Mouse (Mus musculus): ENCODE data around the gene Csrp1.

DNA sequence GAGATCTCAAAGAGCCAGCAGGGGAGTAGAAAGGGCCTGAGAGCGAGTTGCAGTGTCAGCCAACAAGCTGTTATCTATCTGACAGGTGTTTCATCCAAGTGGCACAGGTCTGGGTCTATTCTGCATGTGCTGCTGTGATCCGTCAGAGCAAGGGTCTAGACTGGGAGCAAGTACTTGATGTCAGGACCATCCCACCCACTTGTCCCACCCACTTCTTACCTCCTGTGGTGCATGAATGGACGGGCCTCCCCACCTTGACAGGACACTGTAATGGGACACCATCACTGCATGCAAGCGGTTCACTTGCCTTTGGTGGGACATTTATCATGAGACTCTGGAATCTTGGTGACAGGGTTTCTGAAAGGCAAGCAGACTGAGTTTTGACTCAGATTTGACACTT is 10.0 kb downstream of the Csrp1 start:
- TF ChIP-seq CTCF (IDR thresholded peaks at IDR 0.05; ENCODE audit: extremely low read depth, insufficient read length, insufficient replicate concordance, low read depth, low read length) (no peak), POLR2A (IDR thresholded peaks at IDR 0.05; ENCODE audit: low read depth, low read length) (no peak)
